Mouse (Mus musculus) megakaryocyte-erythroid progenitor cell, adult 5-6 weeks (primary cell): ENCODE data around the gene Togaram2. TPM values are rescaled to one million over a fixed set of nuclear protein-coding genes. Genes with fewer than 3 reads are reported as not detected.
"Not testable (repeated sequence)": the region's sequence is repeated elsewhere in the genome, so short reads cannot be mapped to it uniquely, and the experiment has no call there.

ENCODE experiments used
- ATAC-seq: replicated peaks from 2 replicates; pipeline ENCODE4 v1.8.0; 2016; ENCODE audit warnings: mild to moderate bottlenecking, inconsistent platforms; ENCODE audit not compliant: severe bottlenecking, poor library complexity, low FRiP score, low TSS enrichment
- total RNA-seq, 2 experiments: library from RNA; stranded (forward) in 1 of 2; stranded (reverse) in 1 of 2; fragments of 200-1000, 215-1000 nt in 1 of 2; fragments of >200 nt in 1 of 2; fragmentation: Nextera tagmentation in 1 of 2; gene quantifications; 2 replicates each; pipeline ENCODE4 v1.2.3; 2014 to 2017

Gene Togaram2
- total RNA-seq, 2 experiments from 2014 or later = 0.14 TPM; not detected in 1

GRCm38 (mm10) chr17:71715034-71715433 is 42.0 kb downstream of the Togaram2 start:
- ATAC-seq = no peak

- no peak for ATAC-seq
Measured at GRCm38 (mm10) chr17:71717881-71718625, 45.0 kb downstream of the Togaram2 start.

- ATAC-seq = no peak
Measured at GRCm38 (mm10) chr17:71720434-71720833, 47.4 kb downstream of the Togaram2 start.

GRCm38 (mm10) chr17:71721019-71721418 is 48.0 kb downstream of the Togaram2 start:
- no peak for ATAC-seq

GRCm38 (mm10) chr17:71730655-71731054 is 57.6 kb downstream of the Togaram2 start:
- ATAC-seq = no peak

- ATAC-seq = no peak
Measured at GRCm38 (mm10) chr17:71736442-71736841, 63.4 kb downstream of the Togaram2 start.

- no peak for ATAC-seq
Measured at GRCm38 (mm10) chr17:71742156-71742555, 69.1 kb downstream of the Togaram2 start.

- no peak for ATAC-seq
Measured at GRCm38 (mm10) chr17:71742935-71743334, 69.9 kb downstream of the Togaram2 start.

GRCm38 (mm10) chr17:71746114-71746513 is 73.1 kb downstream of the Togaram2 start:
- ATAC-seq = no peak

- no peak for ATAC-seq
Measured at GRCm38 (mm10) chr17:71747561-71747960, 74.5 kb downstream of the Togaram2 start.

- ATAC-seq = no peak
Measured at GRCm38 (mm10) chr17:71749616-71750168, 76.6 kb downstream of the Togaram2 start.

GRCm38 (mm10) chr17:71752831-71753230 is 79.8 kb downstream of the Togaram2 start, which contains the start of gene Pcare:
Pcare (minus strand) TSS chr17:71752894.
- no peak for ATAC-seq

GRCm38 (mm10) chr17:71760536-71760935 is 87.5 kb downstream of the Togaram2 start:
- ATAC-seq = no peak

GRCm38 (mm10) chr17:71768173-71768572 is 95.1 kb downstream of the Togaram2 start, which contains the start of gene Clip4:
Clip4 (plus strand) TSS chr17:71768473.
- ATAC-seq = not testable (repeated sequence)

- no peak for ATAC-seq
Measured at GRCm38 (mm10) chr17:71769564-71769963, 96.5 kb downstream of the Togaram2 start.

- ATAC-seq = no peak
Measured at GRCm38 (mm10) chr17:71770696-71771095, 97.6 kb downstream of the Togaram2 start.

- ATAC-seq = no peak
Measured at GRCm38 (mm10) chr17:71774173-71774572, 101.1 kb downstream of the Togaram2 start.

GRCm38 (mm10) chr17:71775279-71775678 is 102.2 kb downstream of the Togaram2 start:
- no peak for ATAC-seq

GRCm38 (mm10) chr17:71778696-71779095 is 105.6 kb downstream of the Togaram2 start:
- no peak for ATAC-seq
